Mouse (Mus musculus): ENCODE measurements around the gene Zfr2. TPM values are rescaled to one million over a fixed set of nuclear protein-coding genes. Genes with fewer than 3 reads are reported as not detected.

The Zfr2 gene
- 48.7 and 50.1 TPM in 2 replicates for polyA plus RNA-seq (2012; rRNA removed)

GRCm38 (mm10) chr10:81232580-81233225 lies at the start of gene Zfr2:
TSS of gene Zfr2 (plus strand) at chr10:81233155.

GRCm38 (mm10) chr10:81183805-81184204 lies 49.1 kb upstream of the Zfr2 start, which contains the start of gene 4930442H23Rik:
TSS of gene 4930442H23Rik (minus strand) at chr10:81183849.

GRCm38 (mm10) chr10:81201807-81202758 lies 30.9 kb upstream of the Zfr2 start, which contains the start of gene Nmrk2:
TSS of gene Nmrk2 (minus strand) at chr10:81202051.

GRCm38 (mm10) chr10:81230438-81231332 lies 2.3 kb upstream of the Zfr2 start, which contains the start of gene Atcay:
TSS of gene Atcay (minus strand) at chr10:81230833.

GRCm38 (mm10) chr10:81252424-81253419 lies 19.8 kb downstream of the Zfr2 start, which contains the start of gene Matk:
TSS of gene Matk (plus strand) at chr10:81252935.

GRCm38 (mm10) chr10:81266211-81267105 lies 33.5 kb downstream of the Zfr2 start, which contains the start of the genes Mrpl54 and Apba3:
TSS of gene Mrpl54 (minus strand) at chr10:81266934.
TSS of gene Apba3 (plus strand) at chr10:81266960.

GRCm38 (mm10) chr10:81291511-81292104 lies 58.7 kb downstream of the Zfr2 start, which contains the start of gene Tjp3:
TSS of gene Tjp3 (minus strand) at chr10:81291581.

GRCm38 (mm10) chr10:81292554-81293333 lies 59.8 kb downstream of the Zfr2 start, which contains the start of gene Pip5k1c:
TSS of gene Pip5k1c (plus strand) at chr10:81292963.

Other genes with a start within 250 kb of the Zfr2 start
- 5.9 and 6.7 TPM in 2 replicates for gene Gng7, start 218.2 kb upstream of the Zfr2 start, polyA plus RNA-seq (2012; rRNA removed)
- 0.20 and 0.25 TPM in 2 replicates for gene Diras1, start 207.5 kb upstream of the Zfr2 start, polyA plus RNA-seq (2012; rRNA removed)
- gene Slc39a3, start 195.7 kb upstream of the Zfr2 start, polyA plus RNA-seq (2012; rRNA removed), result 54.7 and 57.3 TPM in 2 replicates
- gene Sgta, start 173.0 kb upstream of the Zfr2 start, polyA plus RNA-seq (2012; rRNA removed), result 318 and 335 TPM in 2 replicates
- 133 and 135 TPM in 2 replicates for gene Thop1, start 163.1 kb upstream of the Zfr2 start, polyA plus RNA-seq (2012; rRNA removed)
- 4.3 and 7.6 TPM in 2 replicates for gene Creb3l3, start 134.3 kb upstream of the Zfr2 start, polyA plus RNA-seq (2012; rRNA removed)
- 253 and 327 TPM in 2 replicates for gene Map2k2, start 127.2 kb upstream of the Zfr2 start, polyA plus RNA-seq (2012; rRNA removed)
- 89.6 and 105 TPM in 2 replicates for gene Zbtb7a, start 97.9 kb upstream of the Zfr2 start, polyA plus RNA-seq (2012; rRNA removed)
- 48.8 and 60.5 TPM in 2 replicates for gene Pias4, start 65.2 kb upstream of the Zfr2 start, polyA plus RNA-seq (2012; rRNA removed)
- gene Eef2, start 56.5 kb upstream of the Zfr2 start, polyA plus RNA-seq (2012; rRNA removed), result 2,943 and 3,409 TPM in 2 replicates
- 168 and 226 TPM in 2 replicates for gene Dapk3, start 50.1 kb upstream of the Zfr2 start, polyA plus RNA-seq (2012; rRNA removed)
- not detected in 2 replicates for gene 4930442H23Rik, start 49.3 kb upstream of the Zfr2 start, polyA plus RNA-seq (2012; rRNA removed)
- not detected in 2 replicates for gene Nmrk2, start 31.1 kb upstream of the Zfr2 start, polyA plus RNA-seq (2012; rRNA removed)
- not detected in 2 replicates for gene Atcay, start 2.3 kb upstream of the Zfr2 start, polyA plus RNA-seq (2012; rRNA removed)
- 3.3 and 4.2 TPM in 2 replicates for gene Matk, start 19.8 kb downstream of the Zfr2 start, polyA plus RNA-seq (2012; rRNA removed)
- 134 and 190 TPM in 2 replicates for gene Mrpl54, start 33.8 kb downstream of the Zfr2 start, polyA plus RNA-seq (2012; rRNA removed)
- 170 and 185 TPM in 2 replicates for gene Apba3, start 33.8 kb downstream of the Zfr2 start, polyA plus RNA-seq (2012; rRNA removed)
- 18.6 and 20.4 TPM in 2 replicates for gene Tjp3, start 58.4 kb downstream of the Zfr2 start, polyA plus RNA-seq (2012; rRNA removed)
- 90.4 and 97.0 TPM in 2 replicates for gene Pip5k1c, start 59.8 kb downstream of the Zfr2 start, polyA plus RNA-seq (2012; rRNA removed)
- gene Cactin, start 87.9 kb downstream of the Zfr2 start, polyA plus RNA-seq (2012; rRNA removed), result 45.0 and 53.4 TPM in 2 replicates
- 34.6 and 38.7 TPM in 2 replicates for gene Tbxa2r, start 95.6 kb downstream of the Zfr2 start, polyA plus RNA-seq (2012; rRNA removed)
- gene Gipc3, start 110.1 kb downstream of the Zfr2 start, polyA plus RNA-seq (2012; rRNA removed), result 1.8 and 2.4 TPM in 2 replicates
- gene Hmg20b, start 117.3 kb downstream of the Zfr2 start, polyA plus RNA-seq (2012; rRNA removed), result 168 and 202 TPM in 2 replicates
- gene Mfsd12, start 124.3 kb downstream of the Zfr2 start, polyA plus RNA-seq (2012; rRNA removed), result 43.4 and 67.4 TPM in 2 replicates
- gene 4930404N11Rik, start 132.7 kb downstream of the Zfr2 start, polyA plus RNA-seq (2012; rRNA removed), result 13.7 and 14.3 TPM in 2 replicates
- gene Fzr1, start 145.4 kb downstream of the Zfr2 start, polyA plus RNA-seq (2012; rRNA removed), result 189 and 205 TPM in 2 replicates
- 178 and 192 TPM in 2 replicates for gene Dohh, start 151.3 kb downstream of the Zfr2 start, polyA plus RNA-seq (2012; rRNA removed)
- gene Gm48551, start 151.3 kb downstream of the Zfr2 start, polyA plus RNA-seq (2012; rRNA removed), result 10.9 and 15.0 TPM in 2 replicates
- 9.3 and 10.3 TPM in 2 replicates for gene Gm48552, start 155.8 kb downstream of the Zfr2 start, polyA plus RNA-seq (2012; rRNA removed)
- gene Smim24, start 159.9 kb downstream of the Zfr2 start, polyA plus RNA-seq (2012; rRNA removed), result 16.3 and 19.5 TPM in 2 replicates
- 63.2 and 87.3 TPM in 2 replicates for gene Nfic, start 222.5 kb downstream of the Zfr2 start, polyA plus RNA-seq (2012; rRNA removed)
- gene Celf5, start 249.6 kb downstream of the Zfr2 start, polyA plus RNA-seq (2012; rRNA removed), result 0.77 and 1.4 TPM in 2 replicates